Mouse (Mus musculus): Measurements from ENCODE around the gene Tgfb1.
A peak's percentile ranks its signal among the peaks of the same experiment; 100 is the strongest.

Gene Tgfb1

DNA sequence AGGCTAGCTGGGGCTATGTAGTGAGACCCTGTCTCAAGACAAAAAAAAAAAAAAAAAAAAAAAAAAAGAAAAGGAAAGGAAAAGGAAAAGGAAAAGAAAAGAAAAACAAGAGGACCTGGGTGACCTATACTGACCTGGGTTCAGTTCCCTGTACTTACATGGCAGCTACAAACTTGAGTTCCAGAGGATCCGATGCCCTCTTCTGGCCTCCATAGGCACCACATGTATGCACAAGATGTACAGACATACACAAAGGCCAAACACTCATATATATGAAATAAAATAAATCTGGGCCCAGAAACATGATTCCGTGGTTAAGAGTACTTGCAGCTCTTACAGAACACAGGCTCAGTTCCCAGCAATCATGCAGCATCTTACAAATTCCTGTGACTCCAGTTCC, 50.1 kb downstream of the Tgfb1 start:
- no peak for DNase-seq (ENCODE audit: low spot score)

DNA sequence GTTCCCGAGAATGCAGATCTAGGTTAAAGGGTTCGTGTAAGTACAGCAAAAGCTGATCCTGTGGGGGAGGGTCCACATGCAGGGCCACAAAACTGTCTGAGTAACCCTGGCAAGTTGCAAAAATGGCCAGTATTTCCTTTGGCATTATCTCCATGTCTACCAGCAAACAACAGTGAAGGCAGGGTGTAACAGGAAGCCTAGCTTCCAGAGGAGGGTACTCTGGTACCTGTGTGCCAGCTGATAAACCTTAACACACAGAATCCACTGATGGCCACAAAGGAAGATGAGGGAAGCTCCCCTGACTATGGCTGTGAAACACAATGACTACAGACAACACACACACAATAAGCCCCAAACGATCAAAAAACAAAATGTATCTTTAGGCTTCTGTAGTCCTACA, 51.5 kb downstream of the Tgfb1 start:
- no peak for DNase-seq (ENCODE audit: low spot score)

DNA sequence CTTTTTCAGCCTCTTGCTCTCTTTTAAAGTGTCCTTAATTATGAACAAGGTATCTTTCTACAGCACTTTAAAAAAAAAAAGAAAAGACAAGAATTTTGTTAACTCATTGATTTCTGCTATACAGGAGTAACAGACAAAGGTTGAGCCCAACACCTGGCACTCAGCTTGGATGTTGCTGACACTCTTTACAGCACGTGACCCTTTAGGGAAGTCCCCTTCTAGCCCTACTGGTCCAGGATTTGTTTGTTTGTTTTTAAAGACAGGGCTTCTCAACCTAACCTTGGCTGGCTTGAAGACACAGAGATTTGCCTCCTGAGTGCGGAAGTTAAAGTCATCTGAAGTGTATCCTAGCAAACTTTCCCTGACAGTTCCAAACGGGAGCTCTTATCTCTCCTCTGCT, 60.0 kb downstream of the Tgfb1 start:
- DNase-seq (ENCODE audit: low spot score): no peak

DNA sequence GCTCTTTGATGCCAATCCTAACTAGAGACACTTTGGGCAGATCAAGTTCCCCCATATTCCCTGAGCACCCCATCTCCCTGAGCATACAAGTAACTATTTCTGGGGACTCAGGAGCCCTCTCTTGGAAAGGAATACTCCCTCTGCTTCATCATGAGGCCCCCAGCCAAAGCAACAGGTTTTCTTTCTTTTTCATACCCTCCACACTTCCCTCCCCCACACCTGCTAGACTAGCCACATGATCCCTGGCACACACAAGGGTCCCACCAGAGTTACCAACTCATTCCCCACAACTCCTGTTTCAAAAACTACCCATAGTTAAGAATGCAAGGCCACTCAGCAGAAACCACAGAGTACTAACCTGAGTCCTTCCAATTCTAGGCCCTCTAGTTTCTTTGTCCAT, 66.3 kb downstream of the Tgfb1 start:
- DNase-seq (ENCODE audit: low spot score): no peak

DNA sequence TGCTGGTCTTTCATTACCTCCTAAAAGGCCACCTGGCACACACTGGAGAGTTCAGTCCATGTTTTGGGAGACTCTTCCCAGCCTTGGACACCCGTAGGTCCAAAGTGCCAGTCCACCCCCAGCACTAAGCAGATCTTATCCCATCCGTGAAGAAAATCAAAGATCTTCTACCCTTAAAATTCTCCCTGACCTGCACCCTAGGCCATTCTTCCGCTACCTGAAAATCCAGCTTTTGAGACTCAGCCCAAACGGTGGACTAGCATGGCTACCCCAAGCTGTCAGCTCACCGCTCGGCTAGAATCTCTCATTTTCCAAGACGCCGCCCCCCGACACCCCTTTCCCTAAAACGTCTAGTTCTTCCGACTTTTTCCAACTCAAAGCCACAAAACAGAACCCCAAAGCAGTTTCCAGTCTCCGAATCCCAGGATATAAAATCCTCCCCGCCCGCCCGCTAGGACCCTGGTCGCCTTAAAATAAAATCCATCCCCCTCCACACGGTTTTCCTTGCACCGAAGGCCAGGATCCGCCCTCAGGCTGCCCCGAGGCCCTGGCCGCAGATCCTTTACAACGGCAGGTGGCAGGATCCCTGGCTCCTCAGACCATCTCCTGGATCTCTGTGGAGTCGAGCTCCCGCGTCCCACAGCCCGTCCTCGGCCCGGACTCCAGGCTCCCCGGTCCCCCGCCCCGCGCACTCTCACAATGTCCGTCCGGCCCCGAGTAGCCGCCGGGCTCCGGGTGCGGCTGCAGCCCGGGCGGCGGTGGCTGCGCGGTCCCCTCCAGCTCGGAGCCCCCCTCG, 67.0 kb downstream of the Tgfb1 start:
- DNase-seq (ENCODE audit: low spot score): no peak

GRCm38 (mm10) chr7:25754439-25754737, 67.6 kb downstream of the Tgfb1 start:
- peak; percentile 23 for DNase-seq (ENCODE audit: low spot score)
